Mouse (Mus musculus): Measurements from ENCODE around the gene Pusl1.

DNA sequence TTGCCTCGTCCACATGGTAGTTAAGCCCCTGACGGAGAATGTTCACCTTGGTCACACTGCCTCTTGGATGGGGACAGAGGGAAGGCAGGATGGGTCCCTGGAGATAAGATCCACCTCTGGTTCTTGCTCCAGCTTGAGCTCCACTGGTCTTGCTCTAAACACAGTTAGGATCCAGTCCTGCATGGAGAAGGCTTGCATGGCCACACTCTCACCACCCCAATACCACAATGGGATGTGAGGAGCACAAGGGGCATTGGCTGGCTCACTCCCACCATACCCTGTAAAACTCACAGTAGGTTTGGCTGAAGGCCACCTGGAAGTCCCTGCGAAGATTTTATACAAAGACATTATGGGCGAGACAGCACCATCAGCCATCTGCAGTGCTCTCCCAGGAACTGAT is 17.2 kb upstream of the Pusl1 start:
- no peak for TF ChIP-seq TAL1 (conservative IDR thresholded peaks at IDR 0.05; ENCODE audit: low read depth, low read length)
- no peak for TF ChIP-seq CTCF (IDR thresholded peaks at IDR 0.05; ENCODE audit: low read depth, low read length)
- no peak for TF ChIP-seq GATA1 (IDR thresholded peaks at IDR 0.05; ENCODE audit: borderline replicate concordance, low read length)
- TF ChIP-seq POLR2AphosphoS5 (IDR thresholded peaks at IDR 0.05; ENCODE audit: insufficient replicate concordance, low read depth, low read length), result no peak
